Mouse (Mus musculus): ENCODE data around the gene Gm20379. TPM values are rescaled to one million over a fixed set of nuclear protein-coding genes. Genes with fewer than 3 reads are reported as not detected.
A peak's percentile ranks its signal among the peaks of the same experiment; 100 is the strongest.

Gene Gm20379
- polyA plus RNA-seq, 1 experiment from 2014 or later = not detected

GRCm38 (mm10) chr13:92336857-92337256 lies 31.1 kb downstream of the Gm20379 start:
- ATAC-seq (no peak), DNase-seq (ENCODE audit: low read depth, low spot score) (no peak)
- in situ Hi-C loops (cut with MboI; ENCODE audit: low pct_unique_long_range_greater_than_20kb) = loop anchor here (5.0 kb wide), 1 partner anchor 430 kb away; no protein-coding TSS in a partner anchor
- no peak for TF ChIP-seq CTCF (IDR thresholded peaks at IDR 0.05)
- ChIA-PET CTCF (interaction anchor here (1.9 kb wide), 1 partner anchor 432 kb away, joined by 4 read pairs; no protein-coding TSS in a partner anchor), POLR2A (no interaction called here)
- no peaks in the 10 kb centered on the region for H3K27me3 ChIP-seq

GRCm38 (mm10) chr13:92337773-92338462 lies 32.1 kb downstream of the Gm20379 start:
- CTCF ChIA-PET = interaction anchor here (1.9 kb wide), 1 partner anchor 433 kb away, joined by 4 read pairs; no protein-coding TSS in a partner anchor
- in situ Hi-C loops (cut with MboI; ENCODE audit: low pct_unique_long_range_greater_than_20kb) = loop anchor here (5.0 kb wide), 1 partner anchor 431 kb away; no protein-coding TSS in a partner anchor
- POLR2A ChIA-PET = no interaction called here
- ATAC-seq (no peak), DNase-seq (ENCODE audit: low read depth, low spot score) (no peak)
- peak; percentile 22 for TF ChIP-seq CTCF (IDR thresholded peaks at IDR 0.05)
- no peaks in the 10 kb centered on the region for H3K27me3 ChIP-seq

GRCm38 (mm10) chr13:92339787-92340186 lies 34.0 kb downstream of the Gm20379 start:
- ATAC-seq = no peak
- DNase-seq (ENCODE audit: low read depth, low spot score) = no peak
- no peak for TF ChIP-seq CTCF (IDR thresholded peaks at IDR 0.05)
- in situ Hi-C loops (cut with MboI; ENCODE audit: low pct_unique_long_range_greater_than_20kb) = loop anchor here (5.0 kb wide), 1 partner anchor 432 kb away; no protein-coding TSS in a partner anchor
- CTCF ChIA-PET = no interaction called here
- POLR2A ChIA-PET = no interaction called here
- H3K27me3 ChIP-seq = no peaks in the 10 kb centered on the region

- no peak for TF ChIP-seq CTCF (IDR thresholded peaks at IDR 0.05)
- ATAC-seq (no peak), DNase-seq (ENCODE audit: low read depth, low spot score) (no peak)
- H3K27me3 ChIP-seq = no peaks in the 10 kb centered on the region
- ChIA-PET POLR2A (no interaction called here), CTCF (interaction anchor here (1.2 kb wide), 1 partner anchor 10 kb away, joined by 3 read pairs; the partner anchor contains the start of gene Dhfr)
- in situ Hi-C loops (cut with MboI; ENCODE audit: low pct_unique_long_range_greater_than_20kb) = no loop called here
Measured at GRCm38 (mm10) chr13:92344033-92344432, 38.3 kb downstream of the Gm20379 start.

- DNase-seq (ENCODE audit: low read depth, low spot score) (no peak), ATAC-seq (no peak)
- in situ Hi-C loops (cut with MboI; ENCODE audit: low pct_unique_long_range_greater_than_20kb) = no loop called here
- no peak for TF ChIP-seq CTCF (IDR thresholded peaks at IDR 0.05)
- POLR2A ChIA-PET = no interaction called here
- H3K27me3 ChIP-seq = no peaks in the 10 kb centered on the region
- CTCF ChIA-PET = no interaction called here
Measured at GRCm38 (mm10) chr13:92346338-92346737, 40.6 kb downstream of the Gm20379 start.

GRCm38 (mm10) chr13:92351100-92351499 lies 45.3 kb downstream of the Gm20379 start:
- in situ Hi-C loops (cut with MboI; ENCODE audit: low pct_unique_long_range_greater_than_20kb) = loop anchor here (25.0 kb wide), 1 partner anchor 386 kb away; no protein-coding TSS in a partner anchor
- ChIA-PET CTCF (interaction anchor here (1.3 kb wide), 1 partner anchor 18 kb away, joined by 3 read pairs; no protein-coding TSS in a partner anchor), POLR2A (no interaction called here)
- no peaks in the 10 kb centered on the region for H3K27me3 ChIP-seq
- TF ChIP-seq CTCF (IDR thresholded peaks at IDR 0.05) = no peak
- DNase-seq (ENCODE audit: low read depth, low spot score) (no peak), ATAC-seq (no peak)

GRCm38 (mm10) chr13:92353956-92354355 lies 48.2 kb downstream of the Gm20379 start:
- ChIA-PET CTCF (interaction anchor here (0.6 to 1.4 kb wide), 7 partner anchors 10 to 449 kb away, joined by 3 to 5 read pairs (median 3); no protein-coding TSS in a partner anchor), POLR2A (no interaction called here)
- no peaks in the 10 kb centered on the region for H3K27me3 ChIP-seq
- TF ChIP-seq CTCF (IDR thresholded peaks at IDR 0.05) = no peak
- ATAC-seq (peak; percentile 1), DNase-seq (ENCODE audit: low read depth, low spot score) (no peak)
- in situ Hi-C loops (cut with MboI; ENCODE audit: low pct_unique_long_range_greater_than_20kb) = loop anchor here (25.0 kb wide), 1 partner anchor 383 kb away; no protein-coding TSS in a partner anchor

GRCm38 (mm10) chr13:92354456-92355271 lies 48.9 kb downstream of the Gm20379 start, which contains the start of the genes Dhfr and Msh3:
TSS of gene Dhfr (plus strand) at chr13:92354726.
TSS of gene Msh3 (minus strand) at chr13:92355003.
- ATAC-seq (peak; percentile 92), DNase-seq (ENCODE audit: low read depth, low spot score) (peak; percentile 77)
- TF ChIP-seq CTCF (IDR thresholded peaks at IDR 0.05) = peak; percentile 98
- CTCF ChIA-PET = interaction anchor here (0.6 to 1.4 kb wide), 10 partner anchors 9 to 449 kb away, joined by 3 to 5 read pairs (median 3); no protein-coding TSS in a partner anchor
- in situ Hi-C loops (cut with MboI; ENCODE audit: low pct_unique_long_range_greater_than_20kb) = loop anchor here (25.0 kb wide), 1 partner anchor 383 kb away; no protein-coding TSS in a partner anchor
- POLR2A ChIA-PET = no interaction called here
- H3K27me3 ChIP-seq = no peaks in the 10 kb centered on the region

GRCm38 (mm10) chr13:92355272-92355643 lies 49.5 kb downstream of the Gm20379 start:
- POLR2A ChIA-PET = interaction anchor here (0.7 kb wide), 1 partner anchor 13 kb away, joined by 3 read pairs; no protein-coding TSS in a partner anchor
- H3K27me3 ChIP-seq = no peaks in the 10 kb centered on the region
- in situ Hi-C loops (cut with MboI; ENCODE audit: low pct_unique_long_range_greater_than_20kb) = loop anchor here (25.0 kb wide), 1 partner anchor 382 kb away; no protein-coding TSS in a partner anchor
- CTCF ChIA-PET = interaction anchor here (0.7 to 1.4 kb wide), 4 partner anchors 9 to 425 kb away, joined by 3 to 5 read pairs (median 4); no protein-coding TSS in a partner anchor
- no peak for TF ChIP-seq CTCF (IDR thresholded peaks at IDR 0.05)
- peak; percentile 11 for ATAC-seq
- DNase-seq (ENCODE audit: low read depth, low spot score) = no peak

GRCm38 (mm10) chr13:92356376-92356775 lies 50.6 kb downstream of the Gm20379 start:
- no peak for DNase-seq (ENCODE audit: low read depth, low spot score)
- in situ Hi-C loops (cut with MboI; ENCODE audit: low pct_unique_long_range_greater_than_20kb) = loop anchor here (25.0 kb wide), 1 partner anchor 381 kb away; no protein-coding TSS in a partner anchor
- POLR2A ChIA-PET = no interaction called here
- H3K27me3 ChIP-seq = no peaks in the 10 kb centered on the region
- TF ChIP-seq CTCF (IDR thresholded peaks at IDR 0.05) = no peak
- ATAC-seq = no peak
- CTCF ChIA-PET = interaction anchor here (1.8 to 2.1 kb wide), 3 partner anchors 11 to 117 kb away, joined by 5 to 8 read pairs (median 6); no protein-coding TSS in a partner anchor

Other genes with a start within 250 kb of the Gm20379 start
- gene Rasgrf2, start 174.3 kb upstream of the Gm20379 start, polyA plus RNA-seq (2021) = 0.05 TPM
- 7.8 TPM for gene Dhfr, start 48.7 kb downstream of the Gm20379 start, polyA plus RNA-seq (2021)
- gene Msh3, start 49.0 kb downstream of the Gm20379 start, polyA plus RNA-seq (2021) = 19.0 TPM
- gene Ankrd34b, start 119.9 kb downstream of the Gm20379 start, polyA plus RNA-seq (2021) = 0.01 TPM
- gene Fam151b, start 178.0 kb downstream of the Gm20379 start, polyA plus RNA-seq (2021) = 5.5 TPM
- 24.9 TPM for gene Zfyve16, start 224.9 kb downstream of the Gm20379 start, polyA plus RNA-seq (2021)